Mouse (Mus musculus): ENCODE data around the gene Capn15.

GRCm38 (mm10) chr17:26020848-26021347 is 35.3 kb upstream of the Capn15 start:
- TF ChIP-seq POLR2A (IDR thresholded peaks at IDR 0.05; ENCODE audit: low read depth, low read length), result no peak
- no peak for TF ChIP-seq CTCF (IDR thresholded peaks at IDR 0.05; ENCODE audit: extremely low read depth, insufficient read length, insufficient replicate concordance, low read depth, low read length)

Data from small intestine, adult 2 months (tissue).